Mouse (Mus musculus): ENCODE measurements around the gene Sms. TPM values are rescaled to one million over a fixed set of nuclear protein-coding genes. Genes with fewer than 3 reads are reported as not detected.

Gene Sms
- polyA plus RNA-seq, 1 experiment from 2014 or later, result 108 TPM

DNA sequence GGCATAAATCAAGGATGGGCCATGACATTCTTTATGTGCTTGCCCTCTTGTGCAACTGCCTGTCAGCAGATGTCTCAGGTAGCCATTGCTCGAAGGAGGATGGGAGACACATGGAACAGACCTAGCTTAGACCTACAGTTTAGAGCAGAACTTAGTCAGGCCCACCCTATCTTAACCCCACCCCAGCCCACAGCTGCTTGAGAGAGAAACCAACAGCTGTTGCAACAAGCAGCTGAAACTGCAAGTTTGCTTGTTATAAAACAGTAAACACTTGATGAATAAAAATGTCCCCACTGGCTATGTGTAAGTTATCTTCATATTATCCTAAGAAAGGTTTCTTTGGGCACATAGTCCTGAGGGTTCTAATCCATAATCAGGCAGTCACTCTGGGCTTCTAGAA, 57.3 kb downstream of the Sms start:
- no peak overlapping the region for H3K4me3 ChIP-seq (replicated peaks)
- ATAC-seq, result no peak
- H3K4me2 ChIP-seq (replicated peaks), result no peak overlapping the region
- no peaks in the 10 kb centered on the region for H3K9me3 ChIP-seq
- WGBS, result 70% methylated on average over 1 of the region's 1 CpGs
- H3K4me1 ChIP-seq (replicated peaks), result no peaks in the 10 kb centered on the region
- no peak overlapping the region for H3K27ac ChIP-seq
- H3K9ac ChIP-seq (replicated peaks), result no peak overlapping the region
- H3K36me3 ChIP-seq, result no peaks in the 10 kb centered on the region
- H3K27me3 ChIP-seq, result no peaks in the 10 kb centered on the region

GRCm38 (mm10) chrX:157419451-157419850, 72.6 kb downstream of the Sms start:
- 60% methylated on average over 2 of the region's 2 CpGs for WGBS

DNA sequence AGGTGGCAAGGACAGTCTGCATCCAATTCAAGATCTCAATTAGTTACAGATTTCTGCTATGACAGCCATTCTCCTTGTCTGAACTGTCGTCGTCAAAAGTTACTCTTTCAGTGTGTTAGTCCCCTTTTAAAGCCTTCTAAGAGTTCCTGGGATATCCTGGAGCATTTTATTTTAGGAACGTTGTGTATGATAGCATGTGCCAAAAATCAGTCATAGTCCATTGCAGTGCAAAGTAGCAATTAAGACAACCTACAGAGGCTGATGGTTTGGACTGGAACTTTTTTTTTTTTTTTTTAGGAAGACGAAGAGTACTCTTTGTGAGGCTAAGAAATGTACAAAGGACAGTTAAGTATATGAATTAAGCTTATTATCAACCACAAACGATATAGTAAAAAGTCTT, 76.9 kb downstream of the Sms start, which contains the start of gene Phex:
Phex (minus strand) TSS at position 101 of the 400 bp plus-strand sequence.
- no peak within 1 kb of the TSS for H3K4me2 ChIP-seq (replicated peaks)
- H3K4me1 ChIP-seq (replicated peaks), result no peaks in the 10 kb centered on the region
- H3K4me3 ChIP-seq (replicated peaks), result no peak within 1 kb of the TSS
- WGBS, result 74% methylated on average over 5 of the region's 5 CpGs
- H3K27me3 ChIP-seq, result no peaks in the 10 kb centered on the region
- no peaks in the 10 kb centered on the region for H3K36me3 ChIP-seq
- no peak within 1 kb of the TSS for H3K27ac ChIP-seq
- no peaks in the 10 kb centered on the region for H3K9me3 ChIP-seq
- H3K9ac ChIP-seq (replicated peaks), result no peak within 1 kb of the TSS
- ATAC-seq, result no peak

More at GRCm38 (mm10) chrX:157419451-157419850, 72.6 kb downstream of the Sms start:
- Histone ChIP-seq H3K27ac (no peak overlapping the region), H3K4me1 (replicated peaks) (no peaks in the 10 kb centered on the region), H3K4me2 (replicated peaks) (no peak overlapping the region), H3K9me3 (no peaks in the 10 kb centered on the region), H3K4me3 (replicated peaks) (no peak overlapping the region), H3K9ac (replicated peaks) (no peak overlapping the region), H3K36me3 (no peaks in the 10 kb centered on the region), H3K27me3 (no peaks in the 10 kb centered on the region)
- ATAC-seq, result no peak

GRCm38 (mm10) chrX:157404919-157405318, 87.2 kb downstream of the Sms start:
- H3K9ac ChIP-seq (replicated peaks), result no peak overlapping the region
- no peaks in the 10 kb centered on the region for H3K36me3 ChIP-seq
- 77% methylated on average over 6 of the region's 6 CpGs for WGBS
- ATAC-seq, result no peak
- H3K9me3 ChIP-seq, result no peaks in the 10 kb centered on the region
- H3K4me2 ChIP-seq (replicated peaks), result no peak overlapping the region
- H3K4me1 ChIP-seq (replicated peaks), result no peaks in the 10 kb centered on the region
- no peaks in the 10 kb centered on the region for H3K27me3 ChIP-seq
- H3K27ac ChIP-seq, result no peak overlapping the region
- no peak overlapping the region for H3K4me3 ChIP-seq (replicated peaks)

Other genes starting within 250 kb of the Sms start
- gene Phex, start 77.0 kb downstream of the Sms start, polyA plus RNA-seq (2015; fragmentation: Nextera tagmentation; extraction: Ambion mirVana), result 0.18 and 0.51 TPM in 2 replicates
- gene Yy2, start 76.7 kb upstream of the Sms start, polyA plus RNA-seq (2015; fragmentation: Nextera tagmentation; extraction: Ambion mirVana), result 2.3 and 3.9 TPM in 2 replicates
- gene Mbtps2, start 106.4 kb upstream of the Sms start, polyA plus RNA-seq (2015; fragmentation: Nextera tagmentation; extraction: Ambion mirVana), result 25.1 and 25.3 TPM in 2 replicates
- gene Smpx, start 206.6 kb upstream of the Sms start, polyA plus RNA-seq (2015; fragmentation: Nextera tagmentation; extraction: Ambion mirVana), result not detected in 2 replicates